Mouse (Mus musculus): ENCODE measurements around the gene Mrpl43. TPM values are rescaled to one million over a fixed set of nuclear protein-coding genes. Genes with fewer than 3 reads are reported as not detected.

Gene Mrpl43
- polyA plus RNA-seq, 1 experiment from 2014 or later = 85.4 TPM

- WGBS = 75% methylated on average over 6 of the region's 6 CpGs
- no peak overlapping the region for H3K4me2 ChIP-seq (replicated peaks)
Measured at GRCm38 (mm10) chr19:45013581-45014225, 7.5 kb upstream of the Mrpl43 start.

GRCm38 (mm10) chr19:45012636-45013035 is 6.4 kb upstream of the Mrpl43 start:
- H3K4me3 ChIP-seq (replicated peaks; ENCODE audit: low read length) = no peak overlapping the region
- H3K36me3 ChIP-seq (replicated peaks; ENCODE audit: control insufficient read depth, insufficient read depth) = peaks cover 26% of the 10 kb centered on the region
- H3K4me1 ChIP-seq (replicated peaks; ENCODE audit: control insufficient read depth, insufficient read depth, low read length) = peaks cover 24% of the 10 kb centered on the region
- WGBS = 29% methylated on average over 6 of the region's 6 CpGs
- ATAC-seq (ENCODE audit: low FRiP score) (no peak), DNase-seq (ENCODE audit: low spot score) (peak; percentile 72)
- H3K9ac ChIP-seq = peak overlapping the region; percentile 21
- no peak overlapping the region for H3K4me2 ChIP-seq (replicated peaks)
- H3K27me3 ChIP-seq (ENCODE audit: control insufficient read depth, insufficient read depth, low read length) = no peaks in the 10 kb centered on the region
- no peaks in the 10 kb centered on the region for H3K9me3 ChIP-seq (ENCODE audit: control insufficient read depth, low read length)
- H3K27ac ChIP-seq = peak overlapping the region; percentile 80

More at GRCm38 (mm10) chr19:45013581-45014225, 7.5 kb upstream of the Mrpl43 start:
- DNase-seq (ENCODE audit: low spot score) = no peak
- peaks cover 26% of the 10 kb centered on the region for H3K36me3 ChIP-seq (replicated peaks; ENCODE audit: control insufficient read depth, insufficient read depth)
- H3K27ac ChIP-seq = no peak overlapping the region
- H3K27me3 ChIP-seq (ENCODE audit: control insufficient read depth, insufficient read depth, low read length) = no peaks in the 10 kb centered on the region
- H3K9me3 ChIP-seq (ENCODE audit: control insufficient read depth, low read length) = no peaks in the 10 kb centered on the region
- H3K9ac ChIP-seq = no peak overlapping the region
- H3K4me3 ChIP-seq (replicated peaks; ENCODE audit: low read length) = no peak overlapping the region
- no peak for ATAC-seq (ENCODE audit: low FRiP score)
- peaks cover 24% of the 10 kb centered on the region for H3K4me1 ChIP-seq (replicated peaks; ENCODE audit: control insufficient read depth, insufficient read depth, low read length)

- Histone ChIP-seq H3K9ac (peak overlapping the region; percentile 21), H3K4me2 (replicated peaks) (no peak overlapping the region), H3K4me3 (replicated peaks; ENCODE audit: low read length) (no peak overlapping the region), H3K27me3 (ENCODE audit: control insufficient read depth, insufficient read depth, low read length) (no peaks in the 10 kb centered on the region), H3K9me3 (ENCODE audit: control insufficient read depth, low read length) (no peaks in the 10 kb centered on the region), H3K4me1 (replicated peaks; ENCODE audit: control insufficient read depth, insufficient read depth, low read length) (peaks cover 28% of the 10 kb centered on the region), H3K27ac (peak overlapping the region; percentile 80), H3K36me3 (replicated peaks; ENCODE audit: control insufficient read depth, insufficient read depth) (peaks cover 26% of the 10 kb centered on the region)
- no peak for DNase-seq (ENCODE audit: low spot score)
- ATAC-seq (ENCODE audit: low FRiP score) = no peak
- WGBS = 86% methylated on average over 8 of the region's 8 CpGs
Measured at GRCm38 (mm10) chr19:45012219-45012618, 6.0 kb upstream of the Mrpl43 start.

GRCm38 (mm10) chr19:45010646-45011045 is 4.4 kb upstream of the Mrpl43 start:
- Histone ChIP-seq H3K4me2 (replicated peaks) (no peak overlapping the region), H3K9ac (no peak overlapping the region), H3K27ac (no peak overlapping the region), H3K36me3 (replicated peaks; ENCODE audit: control insufficient read depth, insufficient read depth) (peaks cover 26% of the 10 kb centered on the region), H3K27me3 (ENCODE audit: control insufficient read depth, insufficient read depth, low read length) (no peaks in the 10 kb centered on the region), H3K4me1 (replicated peaks; ENCODE audit: control insufficient read depth, insufficient read depth, low read length) (peaks cover 20% of the 10 kb centered on the region), H3K9me3 (ENCODE audit: control insufficient read depth, low read length) (no peaks in the 10 kb centered on the region), H3K4me3 (replicated peaks; ENCODE audit: low read length) (no peak overlapping the region)
- WGBS = 95% methylated on average over 4 of the region's 4 CpGs
- ATAC-seq (ENCODE audit: low FRiP score) = no peak
- DNase-seq (ENCODE audit: low spot score) = no peak

- no peaks in the 10 kb centered on the region for H3K9me3 ChIP-seq (ENCODE audit: control insufficient read depth, low read length)
- DNase-seq (ENCODE audit: low spot score) (no peak), ATAC-seq (ENCODE audit: low FRiP score) (no peak)
- H3K36me3 ChIP-seq (replicated peaks; ENCODE audit: control insufficient read depth, insufficient read depth) = peaks cover 48% of the 10 kb centered on the region
- 93% methylated on average over 20 of the region's 20 CpGs for WGBS
- H3K4me2 ChIP-seq (replicated peaks) = peak overlapping the region; percentile 96
- peak overlapping the region; percentile 80; the same call in 1 of the 2 replicates for H3K4me3 ChIP-seq (replicated peaks; ENCODE audit: low read length)
- H3K27me3 ChIP-seq (ENCODE audit: control insufficient read depth, insufficient read depth, low read length) = no peaks in the 10 kb centered on the region
- peak overlapping the region; percentile 71 for H3K9ac ChIP-seq
- H3K27ac ChIP-seq = no peak overlapping the region
- peaks cover 21% of the 10 kb centered on the region for H3K4me1 ChIP-seq (replicated peaks; ENCODE audit: control insufficient read depth, insufficient read depth, low read length)
Measured at GRCm38 (mm10) chr19:45007425-45008191, 1.4 kb upstream of the Mrpl43 start.

GRCm38 (mm10) chr19:45007021-45007420 is 779 bp upstream of the Mrpl43 start:
- Histone ChIP-seq H3K27ac (peak overlapping the region; percentile 58), H3K36me3 (replicated peaks; ENCODE audit: control insufficient read depth, insufficient read depth) (peaks cover 54% of the 10 kb centered on the region), H3K27me3 (ENCODE audit: control insufficient read depth, insufficient read depth, low read length) (no peaks in the 10 kb centered on the region), H3K9ac (peak overlapping the region; percentile 71), H3K4me1 (replicated peaks; ENCODE audit: control insufficient read depth, insufficient read depth, low read length) (peaks cover 21% of the 10 kb centered on the region), H3K9me3 (ENCODE audit: control insufficient read depth, low read length) (no peaks in the 10 kb centered on the region), H3K4me3 (replicated peaks; ENCODE audit: low read length) (peak overlapping the region; percentile 80), H3K4me2 (replicated peaks) (peak overlapping the region; percentile 96)
- ATAC-seq (ENCODE audit: low FRiP score) (no peak), DNase-seq (ENCODE audit: low spot score) (no peak)
- 44% methylated on average over 17 of the region's 17 CpGs for WGBS

GRCm38 (mm10) chr19:45005444-45005843 is 798 bp downstream of the Mrpl43 start, which contains the start of gene Twnk:
Twnk (plus strand) TSS chr19:45005663.
- Histone ChIP-seq H3K9ac (peak within 1 kb of the TSS; percentile 71), H3K27me3 (ENCODE audit: control insufficient read depth, insufficient read depth, low read length) (no peaks in the 10 kb centered on the region), H3K9me3 (ENCODE audit: control insufficient read depth, low read length) (no peaks in the 10 kb centered on the region), H3K4me1 (replicated peaks; ENCODE audit: control insufficient read depth, insufficient read depth, low read length) (peaks cover 21% of the 10 kb centered on the region), H3K4me2 (replicated peaks) (peak within 1 kb of the TSS; percentile 96), H3K27ac (peak within 1 kb of the TSS; percentile 58), H3K36me3 (replicated peaks; ENCODE audit: control insufficient read depth, insufficient read depth) (peaks cover 55% of the 10 kb centered on the region), H3K4me3 (replicated peaks; ENCODE audit: low read length) (peak within 1 kb of the TSS; percentile 80)
- no peak for ATAC-seq (ENCODE audit: low FRiP score)
- no peak for DNase-seq (ENCODE audit: low spot score)
- WGBS = 12% methylated on average over 16 of the region's 16 CpGs

GRCm38 (mm10) chr19:45003740-45004516 is 2.3 kb downstream of the Mrpl43 start:
- Histone ChIP-seq H3K4me3 (replicated peaks; ENCODE audit: low read length) (no peak overlapping the region), H3K36me3 (replicated peaks; ENCODE audit: control insufficient read depth, insufficient read depth) (peaks cover 60% of the 10 kb centered on the region), H3K9me3 (ENCODE audit: control insufficient read depth, low read length) (no peaks in the 10 kb centered on the region), H3K4me2 (replicated peaks) (no peak overlapping the region), H3K9ac (no peak overlapping the region), H3K27me3 (ENCODE audit: control insufficient read depth, insufficient read depth, low read length) (no peaks in the 10 kb centered on the region), H3K4me1 (replicated peaks; ENCODE audit: control insufficient read depth, insufficient read depth, low read length) (peaks cover 21% of the 10 kb centered on the region), H3K27ac (no peak overlapping the region)
- ATAC-seq (ENCODE audit: low FRiP score) (no peak), DNase-seq (ENCODE audit: low spot score) (no peak)
- 87% methylated on average over 7 of the region's 7 CpGs for WGBS

- WGBS = 63% methylated on average over 3 of the region's 3 CpGs
- Histone ChIP-seq H3K4me2 (replicated peaks) (no peak overlapping the region), H3K36me3 (replicated peaks; ENCODE audit: control insufficient read depth, insufficient read depth) (peaks cover 76% of the 10 kb centered on the region), H3K27me3 (ENCODE audit: control insufficient read depth, insufficient read depth, low read length) (no peaks in the 10 kb centered on the region), H3K9ac (no peak overlapping the region), H3K4me3 (replicated peaks; ENCODE audit: low read length) (no peak overlapping the region), H3K4me1 (replicated peaks; ENCODE audit: control insufficient read depth, insufficient read depth, low read length) (peaks cover 15% of the 10 kb centered on the region), H3K27ac (no peak overlapping the region), H3K9me3 (ENCODE audit: control insufficient read depth, low read length) (no peaks in the 10 kb centered on the region)
- no peak for ATAC-seq (ENCODE audit: low FRiP score)
- no peak for DNase-seq (ENCODE audit: low spot score)
Measured at GRCm38 (mm10) chr19:45002301-45002700, 3.9 kb downstream of the Mrpl43 start.

Measured in hindbrain, embryonic 14.5 days (tissue).